Mouse (Mus musculus) gonadal fat pad, adult 2 months (tissue): ENCODE measurements around the gene Mlycd. TPM values are rescaled to one million over a fixed set of nuclear protein-coding genes. Genes with fewer than 3 reads are reported as not detected.

Experiments
- DNase-seq: peaks from one replicate; pipeline ENCODE4 v3.0.0-alpha.2; 2012; ENCODE audit warnings: low read depth
- polyA plus RNA-seq: library from polyadenylated mRNA; depleted of rRNA; stranded (reverse); fragments of >200 nt; gene quantifications from 2 replicates; pipeline ENCODE4 v1.2.3, GENCODE M21; 2012

Mlycd gene
- polyA plus RNA-seq, 1 experiment: 30.6 TPM

DNA sequence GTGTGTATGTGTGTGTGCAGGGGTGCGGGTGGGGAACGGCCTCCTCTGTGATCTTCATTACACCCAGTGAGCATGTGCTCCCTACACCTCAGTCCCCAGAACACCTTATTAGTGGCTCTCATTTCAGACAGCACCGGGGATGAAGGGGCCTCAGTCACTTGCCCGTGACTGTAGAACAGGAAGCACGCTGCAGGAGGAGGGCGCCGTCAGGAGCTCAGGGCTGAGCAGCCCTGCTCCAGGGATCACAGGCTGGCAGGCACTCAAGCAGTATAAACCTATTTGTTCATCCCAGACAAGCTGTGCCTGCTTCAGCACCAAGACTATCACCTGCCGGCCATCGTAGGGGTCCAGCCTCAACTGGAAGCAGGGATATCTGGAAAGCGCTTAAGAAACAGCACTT, 9.2 kb downstream of the Mlycd start:
- DNase-seq: no peak

DNA sequence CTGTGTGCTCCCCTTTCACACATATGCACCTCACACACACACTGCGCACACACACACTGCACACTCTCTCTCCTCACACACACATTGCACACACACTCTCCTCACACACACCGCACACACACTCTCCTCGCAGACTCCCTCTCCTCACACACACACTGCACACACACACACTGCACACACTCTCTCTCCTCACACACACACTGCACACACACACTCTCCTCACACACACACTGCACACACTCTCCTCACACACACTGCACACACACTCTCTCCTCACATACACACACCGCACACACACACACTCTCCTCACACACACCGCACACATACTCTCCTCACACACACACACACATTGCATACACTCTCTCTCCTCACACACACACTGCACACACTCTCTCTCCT, 10.0 kb downstream of the Mlycd start:
- no peak for DNase-seq

DNA sequence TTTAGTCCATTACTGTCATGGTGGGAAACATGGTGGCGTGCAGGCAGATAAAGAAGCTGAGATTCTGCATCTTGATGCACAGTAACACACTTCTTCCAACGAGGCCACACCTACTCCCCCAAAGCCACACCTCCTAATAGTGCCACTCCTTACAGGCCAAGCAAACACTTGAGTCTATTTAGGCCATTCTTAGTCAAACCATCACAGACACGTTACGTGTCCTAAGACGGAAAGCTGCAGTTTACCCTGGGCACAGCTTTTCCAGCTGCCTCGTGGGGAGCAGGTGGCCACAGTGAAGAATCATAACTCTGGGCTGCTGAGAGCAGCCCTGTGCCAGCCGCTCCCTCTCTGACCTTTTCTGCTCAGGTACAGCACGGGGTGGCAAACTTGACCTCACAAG, 13.6 kb downstream of the Mlycd start:
- no peak for DNase-seq

DNA sequence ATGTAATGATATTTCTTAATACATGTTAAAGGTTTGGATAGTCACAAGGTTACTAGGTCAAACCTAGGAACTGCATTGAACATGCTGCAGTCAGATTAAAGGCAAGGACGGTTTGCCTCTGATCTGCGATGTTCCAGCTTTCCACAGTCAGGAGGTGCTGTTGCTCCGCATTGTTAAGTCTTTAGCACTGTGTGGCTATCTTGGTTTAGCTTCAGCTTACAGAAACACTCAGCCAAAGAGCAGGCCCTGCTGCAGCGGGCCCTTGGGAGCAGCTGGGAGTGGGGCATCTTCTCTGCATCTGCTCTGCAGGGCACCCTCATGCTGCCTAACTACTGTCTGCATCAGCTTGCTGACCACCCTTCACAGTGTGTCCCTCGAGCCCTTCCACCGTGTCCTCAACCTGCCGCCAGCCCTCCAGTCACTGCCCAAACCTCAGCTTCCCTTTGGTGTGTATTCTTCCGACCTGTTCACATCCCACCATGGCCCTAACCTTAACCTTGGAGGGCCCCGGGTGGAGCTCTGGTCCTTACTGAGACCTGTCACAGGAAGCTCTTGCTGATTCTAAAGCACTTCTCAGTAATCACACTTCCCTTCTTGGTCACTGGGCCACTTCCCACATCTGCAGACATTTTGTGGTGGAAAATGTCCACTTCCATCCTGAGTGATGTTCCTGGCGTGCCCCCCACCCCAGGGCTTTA, 17.5 kb downstream of the Mlycd start:
- no peak for DNase-seq

DNA sequence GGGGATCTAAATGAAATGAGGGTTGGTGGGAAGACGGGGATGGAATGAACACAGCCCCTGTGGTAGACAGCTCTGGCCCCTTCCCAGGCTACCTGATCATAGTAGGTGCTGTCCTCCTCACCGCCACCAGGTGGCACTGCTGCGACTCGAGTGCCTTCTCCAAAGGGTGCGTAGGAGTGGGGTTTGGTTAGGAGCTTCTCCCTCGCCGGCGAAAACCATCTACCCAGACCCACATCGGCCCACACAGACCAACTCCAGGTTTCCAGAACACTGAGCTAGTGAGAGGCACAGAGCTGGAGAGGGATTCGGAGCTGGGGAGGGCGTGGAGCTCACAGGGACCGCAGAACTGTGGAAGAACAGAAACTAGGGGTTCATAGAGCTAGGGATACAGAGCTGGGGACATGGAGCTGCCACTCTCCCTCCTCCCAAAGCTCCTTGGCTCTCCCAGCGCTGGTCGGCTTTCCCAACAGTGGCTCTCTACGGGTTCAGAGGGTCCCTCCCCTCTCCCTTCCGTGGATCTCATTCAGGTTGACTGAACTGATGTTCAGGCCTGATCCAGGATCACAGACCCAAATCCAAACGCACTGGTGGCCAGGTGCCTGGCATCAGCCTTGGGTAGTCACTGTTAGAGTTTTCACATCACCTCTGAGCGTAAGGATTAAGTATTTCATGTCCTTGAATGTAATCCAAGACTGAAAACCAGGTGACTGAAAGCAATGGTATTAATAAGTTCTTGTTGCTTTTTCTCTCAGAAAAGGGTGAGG, 18.2 kb downstream of the Mlycd start:
- DNase-seq: peak; percentile 31

DNA sequence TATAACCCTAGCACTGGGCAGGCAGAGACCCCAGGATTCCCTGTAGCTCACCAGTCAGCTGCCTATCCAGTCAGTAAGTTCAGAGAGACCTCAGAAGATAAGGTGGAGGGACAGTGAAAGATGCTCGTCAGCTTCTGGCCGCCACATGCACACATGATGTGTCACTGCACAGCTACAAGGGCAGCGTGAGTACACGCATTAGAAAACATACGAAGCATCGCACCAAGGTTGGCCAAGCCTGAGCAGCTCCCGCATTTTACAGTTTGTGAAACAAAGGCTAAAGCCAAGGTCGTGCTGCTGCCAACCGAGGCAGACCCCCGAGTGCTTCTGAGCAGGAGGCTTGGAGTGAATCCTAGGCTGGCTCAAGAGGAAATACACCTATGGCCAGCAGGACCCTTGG, 18.9 kb downstream of the Mlycd start:
- DNase-seq: no peak

DNA sequence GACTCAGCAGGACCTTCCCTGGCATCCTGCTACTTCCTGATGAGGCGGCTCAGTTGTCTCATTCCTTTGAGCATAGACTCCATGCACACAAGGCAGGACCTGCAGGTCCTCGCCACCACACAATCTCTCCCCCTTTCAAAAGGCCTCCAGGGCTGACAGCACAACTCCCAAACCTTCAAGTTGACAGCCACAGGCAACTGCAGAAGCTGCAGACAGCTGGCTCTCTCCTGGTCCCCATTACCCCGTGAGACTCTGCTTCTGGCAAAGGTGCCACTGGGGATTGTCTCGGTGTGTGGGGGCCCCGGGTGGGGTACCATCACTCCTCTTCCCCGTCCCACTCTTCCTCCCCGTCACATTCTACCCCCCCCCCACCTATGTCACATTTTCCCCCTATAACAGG, 25.6 kb downstream of the Mlycd start:
- no peak for DNase-seq

DNA sequence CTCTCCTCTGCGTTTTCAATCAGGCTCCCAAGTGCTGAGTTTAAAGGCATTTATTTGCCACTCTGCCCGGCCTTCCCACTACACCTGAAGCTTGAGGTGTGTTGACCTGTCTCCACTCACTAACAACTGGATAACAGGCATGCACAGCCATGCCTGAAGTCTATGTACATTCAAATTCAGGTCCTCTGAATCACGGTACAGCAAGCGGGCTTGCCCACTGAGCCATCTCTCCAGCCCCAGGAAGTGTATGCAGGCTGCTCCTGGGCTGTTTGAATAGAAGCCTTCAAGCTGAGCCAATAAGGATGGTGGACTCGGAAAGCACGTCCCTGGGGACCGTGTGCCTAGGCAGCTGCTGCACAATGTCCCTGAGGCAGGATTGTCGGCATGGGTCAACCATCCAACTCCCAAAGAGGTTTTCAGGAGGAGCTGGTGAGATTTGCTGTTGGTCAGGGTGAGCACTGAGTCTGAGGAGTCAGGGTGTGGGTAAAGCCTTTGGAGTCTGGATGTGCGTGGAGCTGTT, 27.0 kb downstream of the Mlycd start:
- no peak for DNase-seq

DNA sequence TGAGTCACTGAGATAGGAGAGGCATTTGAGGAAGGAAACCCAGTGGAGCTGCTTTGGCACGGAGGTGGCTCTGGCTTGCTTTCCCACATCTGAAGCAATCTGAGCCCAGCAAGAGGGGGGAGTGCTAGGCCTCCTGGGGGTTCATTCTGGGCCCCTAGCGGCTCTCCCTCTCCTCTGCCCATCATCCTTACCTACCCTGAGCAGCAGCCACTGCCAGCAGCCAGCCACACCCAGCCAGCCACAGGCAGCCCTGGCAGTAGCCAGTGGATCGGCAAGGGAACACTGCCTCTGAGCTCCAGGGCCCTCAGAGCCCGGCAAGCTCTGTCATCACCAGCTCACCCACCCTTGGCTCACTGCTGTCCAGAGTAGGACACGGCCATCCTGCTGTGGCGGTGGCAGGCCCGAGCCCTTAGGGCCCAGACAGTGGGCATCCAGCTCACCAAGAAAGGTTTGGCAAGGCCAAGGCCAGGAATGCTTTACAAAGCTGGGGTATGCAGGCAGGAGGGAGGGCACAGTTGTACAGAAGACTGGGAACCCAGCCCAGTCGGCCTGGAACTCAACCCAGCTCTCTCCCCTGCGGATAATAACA, 27.5 kb downstream of the Mlycd start:
- DNase-seq: peak; percentile 52

DNA sequence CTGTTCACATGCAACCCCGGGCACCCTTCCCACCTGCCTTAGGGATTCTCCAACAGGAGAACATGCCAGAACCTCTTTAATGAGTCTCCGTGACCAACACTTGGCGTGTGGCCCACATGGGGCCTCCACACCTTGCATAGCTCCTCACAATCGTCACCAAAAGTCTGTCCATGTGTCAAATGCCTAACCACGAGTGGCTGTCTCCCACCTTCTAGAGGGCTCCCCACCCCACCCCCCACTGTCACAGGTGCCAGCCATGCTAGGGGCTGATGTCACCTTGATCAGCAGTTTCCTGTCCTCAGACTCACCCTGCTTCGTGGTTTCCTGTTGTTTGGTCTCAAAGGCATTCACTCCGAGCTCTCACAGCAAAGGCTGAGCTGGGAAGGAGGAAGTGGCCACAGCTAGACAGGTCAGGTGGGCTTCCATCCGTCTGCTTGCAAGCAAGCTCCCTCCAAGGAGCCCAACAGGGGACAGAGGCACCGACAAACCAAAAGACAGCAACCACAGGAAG, 29.0 kb downstream of the Mlycd start:
- DNase-seq: peak; percentile 84

DNA sequence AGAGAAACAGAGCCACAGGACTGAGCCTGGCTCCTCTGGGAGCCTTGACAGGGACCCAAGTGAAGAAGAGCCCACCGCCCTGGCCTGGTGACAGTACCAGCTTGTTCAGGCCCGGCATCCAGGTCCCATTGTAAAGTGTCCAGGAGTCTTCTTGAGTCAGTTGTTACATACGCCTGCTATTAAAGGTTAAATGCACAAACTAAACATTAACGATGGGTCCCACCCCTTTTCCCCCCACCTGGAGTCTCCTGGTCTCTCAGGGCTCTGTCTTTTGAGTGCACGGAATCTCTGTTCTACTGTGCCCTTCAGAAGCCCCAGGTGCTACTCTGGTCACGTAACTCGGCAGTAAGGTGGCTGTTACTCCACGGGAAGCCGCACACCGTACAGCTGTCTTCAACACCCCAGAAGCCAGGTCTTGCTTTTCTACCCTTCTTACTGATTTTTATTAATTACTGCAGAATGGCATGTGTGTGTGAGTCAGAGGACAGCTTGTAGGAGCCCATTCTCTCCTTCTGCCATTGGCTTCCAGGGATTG, 29.6 kb downstream of the Mlycd start:
- no peak for DNase-seq

DNA sequence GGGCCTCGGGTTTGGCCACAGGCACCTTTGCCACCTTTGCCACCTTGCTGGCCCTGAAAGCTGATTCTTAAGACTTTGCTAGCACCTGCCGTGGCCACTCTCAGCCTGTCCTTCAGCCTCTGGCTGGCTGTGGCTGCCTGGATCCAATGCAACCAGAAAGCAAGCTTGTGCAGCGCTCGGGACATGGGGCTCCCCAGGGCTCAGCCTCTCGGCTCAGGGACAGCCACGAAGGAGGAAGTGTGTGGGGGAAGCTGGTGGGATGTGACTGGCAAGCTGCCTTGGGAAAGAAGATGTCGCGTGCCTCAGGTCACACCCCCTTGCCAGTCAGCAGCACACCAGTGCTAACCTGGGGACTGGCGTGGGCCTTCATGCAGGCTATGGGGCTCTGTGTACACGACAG, 30.1 kb downstream of the Mlycd start:
- DNase-seq: no peak

DNA sequence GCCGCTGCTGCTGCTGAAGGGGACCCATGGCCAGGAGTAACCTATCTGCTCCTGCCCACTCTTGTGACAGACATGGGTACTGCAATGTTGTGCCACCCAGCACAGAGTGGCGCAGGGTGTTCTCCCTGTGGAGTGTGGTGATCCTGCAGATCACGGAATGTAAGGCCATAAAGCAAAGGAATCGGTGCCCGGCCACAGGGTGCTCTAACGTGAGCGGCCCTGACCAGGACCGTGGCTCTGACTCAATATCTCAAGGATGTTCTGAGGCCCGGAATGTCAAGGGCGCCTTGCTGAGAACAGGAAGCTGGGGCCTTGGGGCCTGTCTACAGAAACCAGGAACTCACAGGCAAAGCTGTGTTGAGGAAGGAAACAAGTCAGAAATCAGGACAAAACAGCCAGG, 30.9 kb downstream of the Mlycd start:
- DNase-seq: no peak

DNA sequence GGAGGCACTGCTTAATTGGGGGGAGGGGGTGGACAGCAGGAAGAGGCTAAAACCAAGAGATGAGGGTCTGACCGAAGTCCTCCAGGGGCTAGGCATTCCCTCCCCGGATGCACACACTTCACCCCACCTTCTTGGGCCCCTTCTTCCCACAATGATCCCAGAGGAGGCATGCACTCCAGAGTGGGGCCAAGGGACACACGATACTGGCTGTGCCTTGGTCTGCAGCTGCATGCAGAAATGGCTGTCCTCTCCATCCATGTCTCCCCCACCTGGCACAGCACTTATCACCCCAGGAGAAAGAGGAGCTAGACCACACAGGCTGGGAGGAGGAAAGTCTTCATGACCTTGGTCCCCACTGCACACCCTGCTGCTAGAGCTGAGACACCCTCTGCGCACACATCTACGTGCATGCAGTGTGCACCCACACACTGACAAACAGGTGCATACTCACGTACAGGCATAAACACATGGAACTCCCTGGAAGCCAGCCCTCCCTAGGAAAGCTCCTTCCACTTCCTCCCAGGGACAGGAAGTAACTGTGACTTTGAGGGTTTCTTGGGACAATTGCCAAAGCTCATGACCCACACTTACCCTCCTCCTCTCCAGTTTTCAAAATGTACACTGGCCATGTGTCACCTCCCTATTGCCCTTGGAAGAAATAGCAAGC, 31.5 kb downstream of the Mlycd start:
- DNase-seq: no peak

DNA sequence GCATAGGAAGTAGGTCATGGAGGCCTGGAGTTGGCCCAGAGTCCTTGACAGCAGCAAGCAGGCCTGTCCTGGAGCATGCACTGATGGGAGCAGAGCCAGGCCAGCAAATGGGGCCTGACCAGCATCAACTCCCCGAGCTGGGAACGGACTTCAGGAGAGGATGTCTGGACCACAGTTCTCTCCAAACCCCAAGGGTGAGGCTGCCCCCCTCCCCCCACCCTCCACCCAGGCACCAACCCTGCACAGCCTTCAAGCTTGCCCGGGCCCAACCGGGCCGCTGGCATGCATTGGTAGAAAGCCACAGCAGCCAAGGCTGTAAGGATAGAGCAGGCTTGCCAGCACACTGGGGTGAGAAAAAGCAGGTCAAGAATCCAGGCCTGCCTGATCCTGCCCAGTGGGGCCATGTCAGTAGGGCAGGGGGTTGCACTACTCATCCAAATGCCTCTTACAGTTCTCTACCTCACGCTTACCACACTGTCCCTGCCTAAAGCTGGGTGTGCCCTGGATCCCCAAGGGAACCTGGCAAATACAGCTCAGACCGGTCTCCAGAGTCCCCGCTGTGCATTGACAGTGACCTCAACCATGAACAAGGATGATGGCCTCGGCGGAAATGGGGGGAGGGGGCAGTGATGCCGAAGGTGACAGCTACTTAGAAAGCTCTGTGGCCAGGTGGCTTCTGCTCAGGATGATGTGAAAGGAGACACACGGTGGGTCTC, 33.1 kb downstream of the Mlycd start:
- DNase-seq: peak; percentile 81

DNA sequence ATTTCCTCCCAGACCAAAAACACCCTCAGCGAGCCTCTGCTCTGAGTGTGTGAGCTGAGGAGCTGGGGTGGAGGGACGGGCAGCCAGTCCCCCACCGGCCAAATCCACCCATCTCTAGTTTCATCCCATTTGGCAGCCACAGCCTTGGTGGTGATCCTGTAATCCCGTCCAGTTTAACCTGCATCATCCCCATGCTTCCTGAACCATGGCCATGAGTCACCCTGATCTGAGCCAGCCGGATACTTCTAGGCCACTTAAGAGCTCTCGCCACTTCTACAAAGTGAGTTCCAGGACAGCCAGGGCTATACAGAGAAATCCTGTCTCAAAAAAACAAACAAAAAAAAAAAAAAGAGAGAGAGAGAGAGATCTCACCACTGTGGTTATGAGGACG, 33.7 kb downstream of the Mlycd start:
- DNase-seq: peak; percentile 60

DNA sequence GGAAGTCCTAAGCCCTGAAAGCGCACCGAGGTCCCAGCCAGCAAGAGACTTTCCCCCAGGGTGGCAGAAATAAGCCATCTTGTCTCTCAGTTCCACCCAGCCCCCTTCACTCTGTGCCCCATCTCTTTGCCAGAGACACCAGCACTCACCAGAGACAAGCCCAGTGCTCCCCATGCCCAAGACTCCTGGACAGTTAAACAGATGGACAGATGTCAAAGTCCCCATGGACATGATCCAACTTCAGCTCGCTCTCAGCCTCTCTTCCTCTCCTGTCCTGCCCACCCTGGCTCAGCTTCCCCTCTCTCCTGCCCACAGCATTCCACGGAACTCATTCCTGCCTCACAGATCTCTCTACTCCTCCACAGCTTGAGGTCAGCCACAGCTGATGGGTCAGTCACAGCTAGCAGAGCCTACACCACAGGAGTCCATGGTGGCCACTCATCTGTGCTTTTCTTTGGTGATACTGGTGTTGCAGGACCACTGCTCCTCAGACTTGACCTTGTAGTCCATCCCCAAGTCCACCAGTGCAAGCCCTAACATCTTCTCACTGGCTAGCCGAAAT, 34.2 kb downstream of the Mlycd start:
- no peak for DNase-seq

DNA sequence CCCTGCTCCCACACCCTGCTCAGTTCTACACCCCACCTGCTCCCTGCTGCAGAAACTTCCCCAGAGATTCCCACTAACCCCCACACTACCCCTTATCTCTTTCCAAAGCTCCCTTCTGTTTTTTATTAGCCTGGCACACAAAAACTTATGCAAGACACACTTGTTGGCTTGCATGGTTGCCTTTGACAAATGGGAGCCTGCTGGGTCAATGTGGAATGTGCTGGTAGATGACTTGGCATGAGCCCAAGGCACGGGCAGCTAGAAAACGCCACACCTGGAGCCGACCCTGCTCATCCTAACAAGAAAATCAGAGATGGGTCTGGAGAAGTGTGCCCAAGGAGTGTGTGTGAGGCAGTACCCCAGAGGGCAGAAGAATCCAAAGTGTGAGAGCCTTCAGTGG, 34.9 kb downstream of the Mlycd start:
- DNase-seq: peak; percentile 68

DNA sequence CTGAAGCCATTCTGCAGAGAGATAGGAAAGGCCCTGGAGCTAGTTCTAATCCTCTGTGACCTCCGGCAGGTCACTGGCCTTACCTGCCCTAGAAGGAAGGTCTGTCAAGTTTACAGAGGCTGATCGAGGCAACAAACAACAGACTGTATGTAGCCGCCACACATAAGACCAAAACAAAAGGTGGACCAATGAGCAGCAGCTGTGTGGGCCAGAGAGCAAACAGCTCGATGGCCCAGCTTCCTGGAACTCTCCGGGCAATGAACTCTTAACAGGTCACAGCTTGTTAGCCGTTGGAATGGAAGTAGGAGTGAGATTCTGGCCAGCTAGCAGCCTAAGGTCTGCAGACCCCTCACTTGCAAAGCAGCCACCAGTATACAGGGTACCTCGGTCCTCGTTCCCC, 35.6 kb downstream of the Mlycd start:
- peak; percentile 63 for DNase-seq

DNA sequence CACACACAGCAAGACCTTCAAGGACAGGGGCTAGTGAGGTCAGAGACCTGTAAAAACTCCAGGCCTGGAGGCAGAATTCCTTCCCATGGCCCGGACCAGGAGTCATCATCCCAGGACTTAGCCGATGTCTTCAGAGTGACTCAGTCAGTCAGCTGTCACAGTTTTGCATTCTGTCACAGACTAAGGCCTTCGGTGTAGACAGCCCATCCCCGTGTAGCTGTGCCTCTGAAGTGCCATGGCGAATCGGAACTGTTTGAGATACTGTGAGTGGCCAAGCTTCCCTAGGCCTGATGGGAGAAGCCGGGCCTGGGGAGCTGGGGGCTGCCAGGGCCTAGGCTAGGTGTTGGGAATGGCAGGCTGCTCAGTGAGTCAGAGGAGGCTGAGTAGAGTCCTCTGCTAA, 36.0 kb downstream of the Mlycd start:
- peak; percentile 38 for DNase-seq

DNA sequence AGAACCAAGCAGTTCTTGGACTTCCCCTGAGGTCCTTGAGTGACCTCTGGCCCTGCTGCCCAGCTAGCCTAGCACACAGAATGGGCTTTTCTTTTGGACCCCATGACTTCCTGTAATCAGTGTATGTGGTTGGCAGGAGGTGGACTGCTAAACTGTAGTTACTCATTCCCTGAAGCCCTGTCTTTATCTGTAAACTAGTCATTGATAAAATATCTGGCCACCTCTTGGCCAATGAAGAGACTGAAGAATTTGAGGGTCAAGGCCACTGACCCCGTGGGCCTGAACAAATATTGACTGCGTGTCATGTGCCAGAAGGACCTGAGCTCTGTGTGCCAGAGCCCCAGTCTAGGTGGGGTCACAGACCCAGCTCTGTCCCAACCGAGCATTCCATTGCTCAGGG, 37.7 kb downstream of the Mlycd start:
- no peak for DNase-seq
